Mouse (Mus musculus) liver, embryonic 14.5 days (tissue): ENCODE results near the gene Tnfrsf22. TPM values are rescaled to one million over a fixed set of nuclear protein-coding genes. Genes with fewer than 3 reads are reported as not detected.

ENCODE experiments used
- ATAC-seq: fragments of 200-750 bp; cut with Nextera tagmentation; 2 replicates; pipeline ENCODE4 v1.8.0; 2017; ENCODE audit warnings: moderate number of reproducible peaks, mild to moderate bottlenecking, moderate library complexity; ENCODE audit not compliant: insufficient read depth
- DNase-seq, 3 experiments: peaks; one replicate each; pipeline ENCODE4 v3.0.0-alpha.2; 2012 to 2013; ENCODE audit warnings: low read depth in 3 of 3, low spot score in 3 of 3
- H3K27ac ChIP-seq: fragments of 300-500 bp; sonication (generic); 2 replicates; pipeline ENCODE4 v1.5.1; 2014; ENCODE audit warnings: moderate library complexity, mild to moderate bottlenecking, control low read depth, inconsistent platforms
- H3K27me3 ChIP-seq: fragments of 300-500 bp; sonication (generic); 2 replicates; pipeline ENCODE4 v1.6.1; 2014; ENCODE audit warnings: mild to moderate bottlenecking, low read length, moderate library complexity; ENCODE audit not compliant: control insufficient read depth, insufficient read depth
- H3K36me3 ChIP-seq: fragments of 300-500 bp; sonication (generic); replicated peaks from 2 replicates; pipeline ENCODE4 v1.6.1; 2014; ENCODE audit warnings: low read depth; ENCODE audit not compliant: control insufficient read depth, insufficient read depth
- H3K4me1 ChIP-seq, 2 experiments: fragments of 200-500 bp in 1 of 2; fragments of 300-500 bp in 1 of 2; sonication (generic) in 1 of 2; replicated peaks; 2 replicates each; pipeline ENCODE4 v1.6.1; 2012 to 2014; ENCODE audit warnings: antibody characterized with exemption in 1 of 2, inconsistent platforms in 1 of 2, low read length in 1 of 2; ENCODE audit not compliant: control insufficient read depth in 2 of 2, insufficient read depth in 2 of 2
- H3K4me2 ChIP-seq: fragments of 300-500 bp; sonication (generic); 2 replicates; pipeline ENCODE4 v1.6.1; 2014; ENCODE audit warnings: low read depth, mild to moderate bottlenecking, control low read depth, moderate library complexity
- H3K4me3 ChIP-seq, 2 experiments: fragments of 200-500 bp in 1 of 2; fragments of 300-500 bp in 1 of 2; sonication (generic) in 1 of 2; 2 replicates each; pipeline ENCODE4 v1.5.1; 2012 to 2014; ENCODE audit warnings: low read depth in 2 of 2, low read length in 2 of 2, mild to moderate bottlenecking in 2 of 2, control low read depth in 1 of 2, inconsistent platforms in 1 of 2, moderate library complexity in 1 of 2; ENCODE audit not compliant: insufficient read depth in 1 of 2
- H3K9ac ChIP-seq: fragments of 300-500 bp; sonication (generic); replicated peaks from 2 replicates; pipeline ENCODE4 v1.6.1; 2014; ENCODE audit warnings: mild to moderate bottlenecking, control low read depth, moderate library complexity
- H3K9me3 ChIP-seq: fragments of 300-500 bp; sonication (generic); 2 replicates; pipeline ENCODE4 v1.6.1; 2016; ENCODE audit warnings: low read length, mixed read lengths; ENCODE audit not compliant: control insufficient read depth
- CTCF ChIP-seq: IDR thresholded peaks from 2 replicates; pipeline ENCODE4 v1.5.1; 2016; ENCODE audit warnings: antibody characterized with exemption, low read depth, control low read depth
- EP300 ChIP-seq: IDR thresholded peaks from 2 replicates; pipeline ENCODE4 v1.6.1; 2016; ENCODE audit warnings: antibody characterized with exemption, low read depth
- WGBS: fragments of 180-500 bp; shearing (Covaris S2); extraction: QIAGEN DNeasy Blood & Tissue Kit; methylation state at CpG from one replicate; pipeline ENCODE4 v1.1.7; 2014; ENCODE audit not compliant: insufficient replicate concordance; 5-methylcytosine and 5-hydroxymethylcytosine counted together
- polyA plus RNA-seq, 2 experiments: library from polyadenylated mRNA; depleted of rRNA in 1 of 2; stranded (reverse) in 1 of 2; unstranded in 1 of 2; fragments of >200 nt; fragmentation: Nextera tagmentation in 1 of 2; extraction: Ambion mirVana in 1 of 2; gene quantifications; 2 replicates each; pipeline versions ENCODE4 v1.2.1 to v1.2.3; 2012 to 2014

Tnfrsf22 gene
- polyA plus RNA-seq, 2 experiments = 0.71 to 0.99 TPM

- TF ChIP-seq EP300 (no peak), CTCF (peak; percentile 62)
- H3K4me3 ChIP-seq = no peak overlapping the region
These were observed 37.2 kb downstream of the Tnfrsf22 start for GRCm38 (mm10) chr7:143612215-143612614.

GRCm38 (mm10) chr7:143605321-143605720 lies 44.1 kb downstream of the Tnfrsf22 start:
- no peak for ATAC-seq
- H3K4me2 ChIP-seq = no peak overlapping the region
- WGBS = 20% methylated on average over 3 of the region's 3 CpGs
- no peak overlapping the region for H3K27ac ChIP-seq
- TF ChIP-seq CTCF (no peak), EP300 (no peak)
- DNase-seq = no peak
- H3K4me3 ChIP-seq = no peak overlapping the region
- no peak overlapping the region for H3K9ac ChIP-seq
- H3K27me3 ChIP-seq = no peaks in the 10 kb centered on the region
- H3K36me3 ChIP-seq = no peaks in the 10 kb centered on the region
- no peaks in the 10 kb centered on the region for H3K9me3 ChIP-seq
- H3K4me1 ChIP-seq = peaks cover 0 to 5% of the 10 kb centered on the region in 2 experiments

More at GRCm38 (mm10) chr7:143612215-143612614, 37.2 kb downstream of the Tnfrsf22 start:
- WGBS = 45% methylated on average over 3 of the region's 3 CpGs
- Histone ChIP-seq H3K4me1 (no peaks in the 10 kb centered on the region), H3K9ac (no peak overlapping the region), H3K9me3 (no peaks in the 10 kb centered on the region), H3K36me3 (no peaks in the 10 kb centered on the region), H3K27ac (no peak overlapping the region), H3K27me3 (no peaks in the 10 kb centered on the region), H3K4me2 (no peak overlapping the region)
- ATAC-seq (no peak), DNase-seq (no peak)

- no peak overlapping the region for H3K9ac ChIP-seq
- H3K27ac ChIP-seq = no peak overlapping the region
- TF ChIP-seq EP300 (no peak), CTCF (no peak)
- H3K4me3 ChIP-seq = no peak overlapping the region
- H3K4me1 ChIP-seq = peaks cover 0 to 5% of the 10 kb centered on the region in 2 experiments
- H3K4me2 ChIP-seq = no peak overlapping the region
- H3K27me3 ChIP-seq = no peaks in the 10 kb centered on the region
- 22% methylated on average over 2 of the region's 2 CpGs for WGBS
- H3K9me3 ChIP-seq = no peaks in the 10 kb centered on the region
- H3K36me3 ChIP-seq = no peaks in the 10 kb centered on the region
- DNase-seq (no peak), ATAC-seq (no peak)
These were observed 44.6 kb downstream of the Tnfrsf22 start for GRCm38 (mm10) chr7:143604889-143605288.

GRCm38 (mm10) chr7:143601705-143602104 lies 47.8 kb downstream of the Tnfrsf22 start:
- Histone ChIP-seq H3K4me1 (peaks cover 11 to 17% of the 10 kb centered on the region in 2 experiments), H3K27me3 (no peaks in the 10 kb centered on the region), H3K9me3 (no peaks in the 10 kb centered on the region), H3K9ac (no peak overlapping the region), H3K4me2 (no peak overlapping the region), H3K4me3 (no peak overlapping the region), H3K36me3 (peaks cover 4% of the 10 kb centered on the region), H3K27ac (no peak overlapping the region)
- TF ChIP-seq CTCF (peak; percentile 24; the same call in 1 of the 2 replicates), EP300 (no peak)
- 82% methylated on average over 2 of the region's 2 CpGs for WGBS
- DNase-seq (no peak), ATAC-seq (no peak)

- no peaks in the 10 kb centered on the region for H3K27me3 ChIP-seq
- peak overlapping the region; percentile 71 for H3K27ac ChIP-seq
- peak overlapping the region; percentile 79 to 99 for H3K4me3 ChIP-seq
- ATAC-seq = no peak
- no peak for DNase-seq
- peak overlapping the region; percentile 92 for H3K4me2 ChIP-seq
- TF ChIP-seq CTCF = no peak
- no peak for TF ChIP-seq EP300
- 6% methylated on average over 15 of the region's 15 CpGs for WGBS
- H3K4me1 ChIP-seq = peaks cover 11 to 16% of the 10 kb centered on the region in 2 experiments
- H3K9ac ChIP-seq = peak overlapping the region; percentile 99
- H3K9me3 ChIP-seq = no peaks in the 10 kb centered on the region
- H3K36me3 ChIP-seq = peaks cover 11% of the 10 kb centered on the region
These were observed 49.2 kb downstream of the Tnfrsf22 start for GRCm38 (mm10) chr7:143600231-143600740.
